Mouse (Mus musculus): Measurements from ENCODE around the gene Cmpk1.

- no peak for TF ChIP-seq CTCF (IDR thresholded peaks at IDR 0.05; ENCODE audit: control insufficient read depth, insufficient read depth, insufficient read length)
- no peak for TF ChIP-seq MYOD1 (IDR thresholded peaks at IDR 0.05; ENCODE audit: control insufficient read depth, insufficient read length, low read depth)
- TF ChIP-seq MAX (IDR thresholded peaks at IDR 0.05) = no peak
- no peak for TF ChIP-seq USF1 (IDR thresholded peaks at IDR 0.05; ENCODE audit: low read depth)
- TF ChIP-seq MYOG (IDR thresholded peaks at IDR 0.05; ENCODE audit: control insufficient read depth, extremely low read depth, insufficient read length) = no peak
These were observed 44.9 kb downstream of the Cmpk1 start for GRCm38 (mm10) chr4:114942112-114942511.

Data from C2C12 (cell line).